Mouse (Mus musculus) liver, postnatal 0 days (tissue): Measurements from ENCODE around the gene Nptx2.

Experiments
- CTCF ChIP-seq: sonication (generic); IDR thresholded peaks from 2 replicates; pipeline ENCODE4 v1.5.1; 2016; ENCODE audit warnings: antibody characterized with exemption, low read depth
- EP300 ChIP-seq: IDR thresholded peaks from 2 replicates; pipeline ENCODE4 v1.6.1; 2016; ENCODE audit warnings: antibody characterized with exemption, low read depth, mild to moderate bottlenecking

- TF ChIP-seq CTCF (no peak), EP300 (no peak)
These were observed 5.0 kb downstream of the Nptx2 start for GRCm38 (mm10) chr5:144550622-144551137.
